Mouse (Mus musculus) lung, postnatal 0 days (tissue): ENCODE data around the gene Npas2.

Source experiments
- CTCF ChIP-seq: IDR thresholded peaks from 2 replicates; pipeline ENCODE4 v1.5.1; 2016; ENCODE audit warnings: antibody characterized with exemption, mild to moderate bottlenecking
- EP300 ChIP-seq: IDR thresholded peaks from 2 replicates; pipeline ENCODE4 v1.6.1; 2016; ENCODE audit warnings: antibody characterized with exemption, mild to moderate bottlenecking, control low read depth

- TF ChIP-seq CTCF: no peak
- TF ChIP-seq EP300: no peak
These were observed 94.3 kb downstream of the Npas2 start for GRCm38 (mm10) chr1:39287831-39288230.
